Mouse (Mus musculus) liver, postnatal 0 days (tissue): ENCODE measurements at regions not wholly inside any gene's neighbourhood (a gene's known extent, or its start where the extent isn't known, plus 50 kb on each side); places are given as distances from the start of the nearest gene placed in this dataset.

ENCODE experiments used
- CTCF ChIP-seq: sonication (generic); IDR thresholded peaks from 2 replicates; pipeline ENCODE4 v1.5.1; 2016; ENCODE audit warnings: antibody characterized with exemption, low read depth
- EP300 ChIP-seq: IDR thresholded peaks from 2 replicates; pipeline ENCODE4 v1.6.1; 2016; ENCODE audit warnings: antibody characterized with exemption, low read depth, mild to moderate bottlenecking

- TF ChIP-seq CTCF (peak; percentile 52), EP300 (no peak)
Observed at GRCm38 (mm10) chr7:136010013-136010412, 293.9 kb upstream of the Mki67 start.
